Mouse (Mus musculus): ENCODE measurements around the gene Vps18.

DNA sequence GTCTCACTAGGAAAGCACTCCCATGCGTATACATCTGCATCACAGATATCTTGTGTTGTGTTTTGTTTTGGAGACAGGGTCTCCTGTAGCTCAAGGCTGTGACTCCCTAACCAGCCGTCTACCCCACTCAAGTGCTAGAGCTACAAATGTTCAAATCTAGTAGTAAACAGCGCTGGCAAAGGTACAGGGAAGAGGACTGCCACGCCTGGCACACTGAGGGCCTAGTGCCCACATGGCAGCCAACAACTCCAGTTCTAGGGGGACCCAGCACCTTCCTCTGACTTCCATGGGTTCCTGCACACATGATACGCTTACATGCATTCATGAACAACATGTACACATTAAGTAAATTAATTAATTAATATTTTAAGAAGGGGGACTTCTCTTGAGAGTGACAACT is 3.7 kb downstream of the Vps18 start:
- TF ChIP-seq GATA1 (IDR thresholded peaks at IDR 0.05; ENCODE audit: low read length), result no peak
- no peak for TF ChIP-seq TAL1 (IDR thresholded peaks at IDR 0.05; ENCODE audit: low read length)
